Mouse (Mus musculus) gastrocnemius, adult 18-20 months (tissue): ENCODE results near the gene Necab3. TPM values are rescaled to one million over a fixed set of nuclear protein-coding genes. Genes with fewer than 3 reads are reported as not detected.
A peak's percentile ranks its signal among the peaks of the same experiment; 100 is the strongest.

Experiments
- DNase-seq: peaks from one replicate; pipeline ENCODE4 v3.0.0; 2021; ENCODE audit warnings: low spot score
- long read RNA-seq, 2 experiments: library from polyadenylated mRNA; stranded (forward); transcript quantifications; one replicate each; pipeline ENCODE4 v2.0.0; 2021
- total RNA-seq, 2 experiments: library from RNA; stranded (reverse); gene quantifications; 2 replicates each; pipeline ENCODE4 v1.2.3; 2021

Gene Necab3
- under 1 TPM; 0.30 to 0.36 TPM for total RNA-seq
- long read RNA-seq, experiment 1, result 0 reads
- long read RNA-seq, experiment 2, partial matches to known transcripts, result 0 of 1 reads
- long read RNA-seq, experiment 2, other reads (novel, unspliced or antisense), result 1 of 1 reads

DNA sequence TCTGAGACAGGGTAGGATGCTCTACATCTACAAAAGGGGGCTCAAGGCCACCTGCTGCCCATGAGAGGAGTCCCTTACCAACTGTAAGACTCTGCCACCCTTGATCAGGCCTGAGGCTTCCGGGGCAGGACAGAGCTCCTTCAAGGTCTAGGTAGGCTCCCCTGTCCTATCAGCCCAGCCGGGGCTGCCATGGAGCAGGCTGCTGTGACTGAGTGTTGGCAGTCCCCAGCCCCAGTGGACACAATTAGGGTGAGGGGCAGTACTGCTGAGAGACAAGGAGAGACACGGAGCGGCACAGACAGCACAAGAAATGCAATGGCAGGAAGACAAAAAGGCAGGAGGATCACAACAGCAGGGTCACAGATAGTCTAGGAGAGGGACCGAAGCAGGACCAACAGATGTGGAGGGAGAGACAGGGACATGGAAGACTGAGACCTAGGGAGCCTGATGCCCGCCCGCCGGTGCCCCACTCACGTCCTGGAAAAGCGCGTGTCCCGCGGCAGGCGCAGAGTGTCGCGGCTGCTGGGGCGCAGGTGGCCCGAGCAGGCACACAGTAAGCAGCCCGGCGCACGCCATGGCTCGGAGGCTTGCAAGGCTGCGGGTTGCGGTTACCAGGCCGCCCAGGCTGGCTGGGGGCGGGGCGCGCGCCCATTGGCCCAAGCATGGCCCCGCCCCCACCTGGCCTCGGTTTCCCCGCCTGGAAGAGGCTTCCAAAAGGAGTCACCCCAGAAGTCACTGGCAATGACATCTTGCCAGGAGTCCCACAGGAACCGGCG is at the start of gene Necab3:
Necab3 (minus strand) TSS at position 627 of the 776 bp plus-strand sequence.
- peak; percentile 37 for DNase-seq

DNA sequence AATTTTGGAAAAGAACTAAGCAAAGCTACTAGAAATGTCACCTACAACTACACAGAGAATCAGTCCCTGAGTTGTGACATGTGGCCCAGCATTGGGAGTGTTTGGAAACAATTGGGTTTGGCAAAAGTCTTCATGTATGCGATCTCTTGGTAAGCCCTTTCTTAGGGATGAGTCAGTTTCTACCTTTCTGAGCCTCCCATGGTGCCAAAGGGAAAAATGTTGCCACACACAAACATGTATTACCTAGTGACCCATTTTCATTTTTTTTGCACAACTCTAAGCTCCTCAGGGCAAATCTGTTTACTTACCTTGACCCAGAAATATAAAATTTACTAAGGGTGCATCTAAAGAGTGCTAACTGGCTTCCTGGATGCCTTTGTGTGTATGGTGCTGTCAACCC is 48.3 kb upstream of the Necab3 start:
- no peak for DNase-seq

DNA sequence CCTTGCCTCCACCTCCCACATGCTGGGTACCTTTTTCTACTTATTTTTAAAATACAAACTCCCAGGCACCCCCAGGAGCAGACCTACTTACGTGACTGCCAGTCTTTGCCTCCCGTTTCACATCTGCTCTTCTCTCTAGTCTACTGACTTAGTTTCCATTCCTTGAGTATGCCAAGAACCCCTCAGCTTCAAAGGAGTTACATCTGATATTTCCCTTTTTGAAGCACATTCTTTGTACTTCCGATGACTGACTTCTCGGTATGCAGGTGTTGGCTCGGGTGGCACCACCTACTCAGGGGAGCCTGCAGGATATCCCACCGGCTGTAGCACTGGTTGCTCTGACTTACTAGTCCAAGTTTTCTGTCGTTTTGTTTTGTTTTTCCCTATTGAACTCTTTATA is 45.5 kb upstream of the Necab3 start:
- DNase-seq, result no peak

DNA sequence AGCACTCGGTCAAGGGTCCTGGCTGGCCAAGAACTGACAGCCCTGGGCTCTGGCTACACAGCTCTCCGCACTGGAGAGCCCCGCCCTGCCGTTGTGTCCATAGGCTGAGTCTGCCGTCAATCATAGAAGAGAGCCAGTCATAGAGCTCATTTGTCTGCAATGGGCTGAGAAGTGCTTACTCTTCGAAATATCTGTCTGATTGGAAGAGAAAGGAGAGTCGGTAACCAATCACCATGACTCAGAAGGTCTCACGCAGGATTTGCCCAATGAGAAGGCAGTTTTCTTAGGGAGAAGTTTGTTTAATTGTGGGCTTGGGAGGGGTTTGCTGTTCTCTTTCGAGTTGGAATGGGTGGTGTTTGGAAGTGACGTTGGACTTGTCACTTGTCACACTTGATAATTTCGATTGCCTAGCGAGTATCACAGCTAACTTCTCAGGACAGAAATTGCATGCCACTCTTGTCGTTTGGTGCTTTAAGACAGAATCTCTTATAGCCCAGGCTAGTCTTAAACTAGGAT is 45.0 kb upstream of the Necab3 start, which contains the start of gene Pxmp4:
Pxmp4 (minus strand) TSS at position 71 of the 516 bp plus-strand sequence.
- peak; percentile 99 for DNase-seq

DNA sequence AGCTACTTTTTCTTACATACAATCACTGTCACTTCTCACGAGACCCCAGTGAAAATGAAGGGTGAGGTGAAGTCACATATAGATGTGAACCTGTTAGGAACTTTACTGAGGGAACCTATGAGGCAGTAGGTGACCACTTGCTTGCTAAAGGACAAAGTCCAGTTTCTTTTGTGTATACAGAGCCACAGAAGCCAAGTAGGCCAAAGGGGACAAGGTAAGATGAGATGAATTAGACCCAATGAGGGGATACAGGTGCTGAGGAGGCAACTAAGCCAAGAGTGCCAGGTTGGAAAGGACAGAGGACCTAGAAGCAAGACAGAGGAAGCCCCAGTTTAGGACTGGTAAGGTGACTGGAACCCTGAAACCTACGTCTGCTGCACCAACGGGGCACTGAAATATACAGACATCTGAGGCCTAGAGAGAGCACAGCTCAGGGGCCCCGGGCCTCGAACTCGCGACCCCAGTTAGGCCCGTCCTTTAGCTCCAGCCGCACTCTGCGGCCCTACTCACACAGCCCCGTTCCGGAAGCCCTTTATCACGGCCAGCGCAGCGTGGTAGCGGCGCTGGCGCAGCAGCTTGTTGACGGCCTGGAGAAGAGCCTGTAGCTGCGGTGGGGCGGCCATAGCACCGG is 44.4 kb upstream of the Necab3 start:
- no peak for DNase-seq

DNA sequence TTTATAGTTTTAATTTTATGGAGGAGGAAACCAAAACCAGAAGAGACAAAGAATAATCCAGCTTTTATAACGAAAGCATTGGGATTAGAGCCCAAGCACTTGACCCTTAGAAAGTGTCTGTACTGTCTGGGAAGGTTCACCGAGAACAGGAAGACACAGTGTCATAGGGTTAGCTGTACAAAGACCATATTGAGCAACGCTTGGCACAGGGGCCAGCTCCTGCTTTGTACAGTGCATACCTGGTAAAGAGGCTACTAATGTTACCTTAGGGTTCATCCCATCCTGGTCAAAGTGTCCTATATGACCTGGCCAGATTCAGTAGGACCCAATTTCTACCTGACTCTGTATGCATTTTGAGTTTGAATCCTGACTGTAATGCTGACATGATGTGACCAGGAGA is 42.6 kb upstream of the Necab3 start:
- no peak for DNase-seq

DNA sequence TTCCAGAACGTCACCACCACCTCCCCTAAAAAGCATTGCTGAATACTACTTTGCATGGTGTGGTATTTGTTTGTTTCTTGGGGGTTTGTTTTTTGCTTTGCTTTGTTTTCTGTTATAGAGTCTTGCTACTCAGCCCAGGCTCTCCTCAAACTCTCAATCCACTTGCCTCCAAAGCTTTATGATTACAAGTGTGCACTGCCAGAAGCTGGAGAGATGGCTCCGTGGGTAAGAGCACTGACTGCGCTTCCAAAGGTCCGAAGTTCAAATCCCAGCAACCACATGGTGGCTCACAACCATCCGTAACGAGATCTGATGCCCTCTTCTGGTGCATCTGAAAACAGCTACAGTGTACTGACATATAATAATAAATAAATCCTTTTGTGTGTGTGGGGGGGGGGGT is 41.9 kb upstream of the Necab3 start:
- DNase-seq, result no peak

DNA sequence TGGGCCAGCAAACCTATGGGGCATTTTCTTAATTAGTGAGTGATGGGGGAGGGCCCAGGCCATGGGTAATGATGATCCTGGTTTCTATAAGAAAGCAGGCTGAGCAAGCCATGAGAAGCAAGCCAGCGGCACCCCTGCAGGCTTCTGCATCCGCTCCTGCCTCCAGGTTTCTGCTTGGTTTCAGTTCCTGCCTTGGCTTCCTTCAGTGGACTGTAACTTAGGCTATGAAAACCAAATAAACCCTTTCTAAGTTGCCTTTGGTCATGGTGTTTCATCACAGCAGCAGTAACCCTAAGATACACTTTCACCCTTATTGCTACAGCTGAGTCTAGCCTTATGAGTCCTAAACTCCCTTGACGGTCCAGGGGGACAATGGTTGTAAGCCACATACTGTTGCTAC is 38.7 kb upstream of the Necab3 start:
- DNase-seq, result no peak

DNA sequence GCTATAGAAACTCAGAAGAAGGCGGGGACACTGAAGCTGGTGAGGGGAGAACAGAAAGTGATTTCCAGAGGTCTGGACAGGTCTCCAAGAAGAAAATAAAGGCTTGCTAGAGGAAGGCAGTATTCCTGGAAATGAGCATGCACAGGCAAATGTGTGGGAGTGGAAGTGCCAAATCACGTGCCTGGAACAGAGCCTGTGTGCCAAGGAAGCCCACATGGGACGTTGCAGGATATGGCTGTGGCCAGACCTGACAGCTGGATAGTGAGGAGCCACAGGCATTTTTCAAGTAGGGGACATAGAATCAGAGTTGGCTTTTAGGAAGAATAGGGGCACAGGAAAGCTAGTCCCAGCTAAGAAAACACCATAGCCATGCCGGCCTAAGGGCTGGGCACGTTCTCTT is 37.1 kb upstream of the Necab3 start:
- DNase-seq, result no peak

DNA sequence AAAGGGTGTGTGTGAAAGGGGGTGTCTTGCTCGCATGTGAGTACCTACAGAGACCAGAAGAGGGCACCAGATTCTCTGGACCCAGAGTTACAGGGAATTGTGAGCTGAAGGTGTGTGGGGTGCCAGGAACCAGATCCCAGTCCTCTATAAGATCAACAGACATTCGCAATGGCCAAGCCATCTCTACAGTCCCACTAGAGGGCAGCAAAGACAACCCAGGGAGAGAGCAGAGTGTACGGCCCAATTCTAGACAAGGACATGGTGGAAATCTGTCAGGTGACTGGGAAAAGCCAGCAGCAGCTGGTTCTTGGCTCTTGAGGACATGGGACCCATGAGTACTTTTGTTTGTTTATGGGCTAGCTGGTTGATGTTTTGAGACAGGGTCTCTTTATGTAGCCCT is 34.3 kb upstream of the Necab3 start:
- peak; percentile 48 for DNase-seq

DNA sequence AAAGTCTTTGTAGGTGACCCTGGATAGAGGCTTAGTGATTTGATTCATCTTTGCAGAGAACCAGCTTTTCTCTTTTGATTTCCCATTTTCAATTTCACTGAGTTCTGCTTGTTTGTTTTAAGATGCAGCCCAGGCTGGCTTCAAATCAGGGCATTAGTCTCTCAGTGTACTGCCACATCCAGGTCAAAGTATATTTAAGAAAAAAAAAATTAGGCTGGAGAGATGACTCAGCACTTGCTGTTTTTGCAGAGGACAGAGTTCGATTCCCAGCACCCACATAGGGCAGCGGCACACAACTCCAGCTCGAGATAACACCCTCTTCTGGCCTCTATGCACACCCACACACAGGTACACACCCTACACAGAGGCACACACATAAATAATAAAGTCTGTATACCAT is 32.5 kb upstream of the Necab3 start:
- DNase-seq, result no peak

DNA sequence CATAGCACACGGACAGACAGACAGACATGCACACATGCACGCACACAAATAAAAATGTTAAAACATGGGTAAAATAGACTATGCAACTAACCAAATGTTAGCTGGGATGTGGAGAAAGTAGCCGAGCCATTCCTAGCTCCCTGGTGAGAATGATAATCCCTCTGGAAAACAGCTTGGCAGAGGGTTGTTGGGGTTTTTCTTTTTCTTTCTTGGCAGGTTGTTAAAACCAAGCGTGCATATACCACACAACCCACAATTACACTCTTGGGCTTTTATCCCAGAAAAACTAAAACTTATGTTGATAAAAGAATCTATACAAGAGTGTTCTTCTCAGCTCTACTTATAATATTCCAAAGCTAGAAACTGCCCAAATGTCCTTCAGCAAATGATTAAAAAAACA is 30.4 kb upstream of the Necab3 start:
- no peak for DNase-seq

DNA sequence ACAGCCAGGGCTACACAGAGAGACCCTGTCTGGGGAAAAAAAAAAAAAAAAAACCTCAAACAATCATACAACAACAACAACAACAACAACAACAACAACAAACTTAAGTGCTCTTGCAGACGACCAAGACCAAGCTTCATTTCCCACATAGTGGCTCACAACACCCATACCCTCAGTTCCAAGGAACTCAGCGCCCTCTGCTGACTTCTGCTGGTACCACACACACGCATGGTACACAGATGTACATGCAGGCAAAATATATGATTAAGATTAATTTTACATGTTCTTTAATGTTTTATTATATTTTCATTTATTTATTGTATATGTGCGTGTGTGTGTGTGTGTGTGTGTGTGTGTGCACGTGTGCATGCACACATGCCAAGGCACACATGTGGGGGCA is 27.7 kb upstream of the Necab3 start:
- no peak for DNase-seq

DNA sequence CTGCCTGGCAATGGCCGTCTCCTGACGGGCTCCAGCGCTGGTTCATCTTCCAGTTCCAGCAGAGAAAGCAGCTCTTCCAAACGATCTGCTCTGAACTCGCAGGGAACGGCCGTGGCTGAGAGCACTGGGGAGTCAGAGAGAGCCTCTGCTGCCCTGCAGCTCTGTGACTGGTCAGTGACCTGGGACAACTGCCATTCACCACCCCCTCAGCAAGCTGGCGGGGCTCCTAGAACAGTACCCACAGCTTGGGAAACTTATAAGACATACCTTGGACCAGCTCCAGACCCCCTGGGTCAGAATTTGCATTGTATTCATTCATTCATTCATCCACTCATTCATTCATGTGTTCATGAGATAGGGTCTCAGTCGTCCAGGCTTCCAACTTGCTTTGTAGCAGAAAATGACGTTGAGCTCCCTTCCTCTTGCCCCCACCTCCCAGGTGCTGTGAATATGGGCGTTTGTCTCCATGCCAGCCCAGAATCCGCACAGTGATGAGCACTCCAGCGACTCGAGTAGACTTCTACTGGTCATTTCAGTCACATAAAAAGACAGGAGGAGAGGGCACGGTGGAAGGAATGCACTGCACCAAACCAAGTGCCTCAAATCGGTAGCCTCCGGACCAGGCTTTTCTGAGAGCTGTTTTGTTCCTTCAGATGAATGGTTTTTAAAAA is 26.4 kb upstream of the Necab3 start:
- no peak for DNase-seq

DNA sequence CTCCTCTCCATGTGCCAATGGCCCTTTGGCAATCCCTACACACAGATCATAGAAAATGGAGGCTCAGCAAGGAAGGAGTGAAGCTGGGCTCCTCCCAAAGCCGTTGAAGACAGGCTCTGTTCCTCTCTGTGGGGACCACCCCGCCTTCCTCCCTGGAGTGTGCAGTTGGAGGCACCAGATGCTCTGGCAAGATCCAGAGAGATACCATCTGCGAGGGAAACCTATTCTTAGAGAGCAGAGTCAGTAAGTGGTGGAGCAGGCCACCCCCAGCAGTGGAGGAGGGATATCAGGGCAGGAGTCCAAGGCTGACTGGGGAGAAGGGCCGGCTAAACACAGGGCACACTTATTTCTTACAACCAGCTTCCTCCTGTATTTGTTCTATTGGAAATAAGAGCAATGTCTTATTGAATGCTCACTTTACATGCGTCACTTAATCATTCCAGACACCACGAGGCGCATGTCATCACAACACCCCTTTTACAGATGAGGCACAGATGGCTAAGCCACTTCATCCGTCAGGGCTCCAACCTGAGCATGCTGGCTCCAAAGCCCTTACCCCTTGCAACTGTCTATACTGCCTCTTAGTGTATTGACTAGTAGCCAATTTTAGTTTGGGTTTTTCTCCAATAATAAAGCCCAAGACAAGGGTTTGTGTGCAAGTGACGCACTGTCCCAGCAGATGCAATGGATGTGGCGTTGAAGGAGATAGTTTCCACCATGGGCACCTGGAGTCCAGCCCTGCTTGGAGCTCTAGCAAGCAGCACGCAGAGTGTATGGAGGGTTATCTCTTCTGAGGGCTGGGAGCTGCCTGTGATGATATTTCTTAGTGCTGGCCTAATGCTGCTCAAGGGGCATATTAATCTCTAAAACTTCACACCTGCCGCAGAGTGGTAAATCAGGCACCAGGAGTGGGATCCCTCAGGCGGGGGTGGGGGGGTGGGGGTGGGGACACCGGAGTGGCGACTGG is 25.5 kb upstream of the Necab3 start:
- DNase-seq, result no peak

DNA sequence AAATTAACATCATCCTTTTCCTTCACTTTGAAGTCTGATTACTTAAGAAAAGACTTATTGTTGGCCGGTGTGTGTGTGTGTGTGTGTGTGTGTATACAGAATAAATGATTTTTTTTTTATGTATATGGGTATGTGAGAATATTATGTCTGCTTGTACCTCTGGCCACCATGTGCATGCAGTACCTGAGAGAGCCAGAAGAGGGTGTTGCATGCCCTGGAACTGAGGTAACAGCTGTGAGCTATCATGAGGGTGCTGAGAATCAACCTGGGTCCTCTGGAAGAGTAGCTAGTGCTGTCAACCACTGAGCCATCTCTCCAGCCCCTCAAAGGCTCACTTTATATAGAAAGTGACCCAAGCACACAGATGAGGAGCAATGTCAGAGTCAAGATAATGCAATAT is 22.7 kb upstream of the Necab3 start:
- no peak for DNase-seq

DNA sequence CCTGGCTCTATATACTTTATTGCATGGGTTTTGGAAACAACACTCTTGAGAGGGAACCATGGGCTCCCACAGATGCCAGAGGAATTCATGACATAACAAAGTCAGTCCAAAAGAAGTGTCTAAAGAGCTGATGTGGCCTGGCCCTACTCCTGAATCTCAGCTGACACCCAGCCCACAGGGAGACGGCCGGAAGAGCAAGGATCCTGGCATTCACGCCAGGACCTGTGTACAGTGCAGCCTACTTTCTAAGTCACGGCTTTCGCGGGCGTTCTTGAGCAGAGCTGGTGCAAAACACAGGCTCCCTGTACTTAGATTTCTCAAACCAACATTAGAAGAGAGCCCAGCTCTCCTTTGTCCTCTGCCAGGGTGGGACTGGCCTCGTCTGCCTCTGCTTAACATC is 21.9 kb upstream of the Necab3 start:
- DNase-seq, result peak; percentile 63

DNA sequence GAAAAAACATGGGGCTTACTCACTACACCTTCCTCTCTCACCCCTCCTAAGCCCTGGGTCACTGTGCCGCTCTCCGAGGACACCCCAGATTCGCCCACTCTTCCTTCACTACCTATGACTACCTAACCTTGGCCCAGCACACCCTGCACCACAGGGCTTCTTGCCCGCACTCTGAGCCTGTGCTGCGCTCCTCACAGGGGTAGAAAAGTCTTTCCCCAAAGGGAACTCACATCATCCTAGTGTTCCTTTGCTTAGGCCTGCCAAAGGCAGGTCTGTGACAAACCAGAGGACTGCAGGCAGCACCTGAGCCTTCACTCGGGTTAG is 19.0 kb upstream of the Necab3 start:
- DNase-seq, result no peak

DNA sequence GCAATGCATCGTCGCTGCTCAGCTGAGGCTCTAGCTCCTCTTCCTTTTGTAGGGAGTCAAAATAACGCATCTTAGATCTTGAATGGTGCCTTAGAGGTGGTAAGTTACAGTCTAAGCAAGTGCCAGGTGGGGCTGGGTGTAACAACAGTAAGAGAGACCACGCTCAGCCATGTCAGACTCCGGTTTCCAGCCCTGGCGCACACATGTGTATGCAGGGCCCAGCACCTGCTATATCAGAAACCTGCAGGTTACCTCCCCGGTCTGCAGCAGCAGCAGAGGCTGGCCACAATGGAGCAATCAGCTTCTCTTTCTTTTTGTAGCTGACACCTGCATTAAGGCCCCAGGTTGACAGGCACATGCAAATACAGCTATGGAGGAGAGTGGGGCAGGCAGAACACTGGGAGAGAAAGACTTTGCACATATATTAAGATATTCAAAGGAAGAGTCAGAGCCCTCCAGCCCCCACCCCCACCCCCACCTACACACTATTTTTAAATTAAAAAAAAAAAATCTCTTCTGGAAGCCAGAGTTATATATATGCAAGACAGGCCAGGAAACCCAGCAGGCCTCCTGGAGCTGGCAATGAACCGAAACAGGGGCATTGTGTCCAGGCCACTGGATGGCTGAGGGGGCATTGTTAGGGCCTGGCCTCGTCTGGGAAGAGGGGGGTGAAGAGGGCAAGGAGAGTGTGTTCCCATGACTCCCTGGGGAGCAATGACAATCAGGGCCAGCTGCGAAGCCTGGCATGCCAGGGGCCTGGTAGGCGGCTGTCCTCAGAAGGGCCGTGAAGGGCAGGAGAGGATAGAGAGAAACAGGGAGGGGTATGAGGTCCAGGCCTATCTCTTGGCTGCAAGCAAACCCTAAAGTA is 18.4 kb upstream of the Necab3 start:
- no peak for DNase-seq

DNA sequence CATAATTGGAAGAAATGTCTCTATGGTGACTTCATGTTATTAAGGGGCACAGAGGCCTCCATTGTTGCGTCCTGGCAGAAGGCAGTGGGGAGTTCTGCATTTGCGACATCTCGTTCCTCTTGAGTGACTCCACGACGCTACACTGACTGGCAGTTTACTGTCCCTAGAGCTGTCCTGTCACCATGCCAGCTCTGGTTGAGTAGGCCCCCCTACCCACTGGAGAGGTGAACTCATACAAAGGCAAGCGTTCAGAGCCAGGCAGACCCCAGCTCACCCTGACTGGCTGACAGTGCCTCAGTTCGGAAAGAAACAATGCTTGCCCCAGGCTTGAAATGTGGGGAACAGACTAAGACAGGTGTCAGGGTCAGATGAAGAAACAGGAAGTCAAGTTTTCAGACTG is 15.6 kb upstream of the Necab3 start:
- DNase-seq, result no peak
